Mouse (Mus musculus) myocyte (in vitro differentiated cells): ENCODE measurements at regions not wholly inside any gene's neighbourhood (a gene's known extent, or its start where the extent isn't known, plus 50 kb on each side); places are given as distances from the start of the nearest gene placed in this dataset.

ENCODE experiments used
- POLR2A ChIP-seq: IDR thresholded peaks from one replicate; pipeline ENCODE4 v1.6.1; 2011; ENCODE audit warnings: low read depth, mild to moderate bottlenecking, control low read depth, moderate library complexity; ENCODE audit not compliant: insufficient read length
- USF1 ChIP-seq: IDR thresholded peaks from one replicate; pipeline ENCODE4 v1.6.1; 2011; ENCODE audit warnings: low read depth, mild to moderate bottlenecking, control low read depth, moderate library complexity

- no peak for TF ChIP-seq USF1
- no peak for TF ChIP-seq POLR2A
Measured at GRCm38 (mm10) chr12:70654546-70654945, 170.8 kb upstream of the Frmd6 start.
